Mouse (Mus musculus): ENCODE results near the gene Tbc1d7.

The Tbc1d7 gene

GRCm38 (mm10) chr13:43193932-43194331, 22.6 kb upstream of the Tbc1d7 start:
- no peak for DNase-seq (ENCODE audit: low read depth)

DNA sequence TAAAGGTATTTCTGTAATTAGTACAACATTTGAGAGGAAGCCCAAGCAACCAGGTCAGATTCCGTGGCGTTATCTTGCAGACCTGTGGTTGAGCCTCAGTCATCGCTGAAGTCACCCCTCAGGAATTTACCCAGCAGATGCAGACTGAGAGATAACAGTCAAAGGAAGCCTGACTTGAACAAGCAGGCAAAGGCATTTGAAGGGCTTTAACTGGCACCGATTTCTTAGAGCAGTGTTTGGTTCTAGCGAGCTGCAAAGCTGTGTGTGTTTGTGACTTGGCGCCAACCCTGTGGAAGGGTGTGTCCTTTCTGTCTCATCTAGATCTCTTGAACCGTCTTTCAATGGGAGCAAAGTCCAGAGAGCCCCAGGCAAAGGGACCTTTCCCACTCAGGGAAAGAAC, 22.0 kb upstream of the Tbc1d7 start:
- peak; percentile 48 for DNase-seq (ENCODE audit: low read depth)

DNA sequence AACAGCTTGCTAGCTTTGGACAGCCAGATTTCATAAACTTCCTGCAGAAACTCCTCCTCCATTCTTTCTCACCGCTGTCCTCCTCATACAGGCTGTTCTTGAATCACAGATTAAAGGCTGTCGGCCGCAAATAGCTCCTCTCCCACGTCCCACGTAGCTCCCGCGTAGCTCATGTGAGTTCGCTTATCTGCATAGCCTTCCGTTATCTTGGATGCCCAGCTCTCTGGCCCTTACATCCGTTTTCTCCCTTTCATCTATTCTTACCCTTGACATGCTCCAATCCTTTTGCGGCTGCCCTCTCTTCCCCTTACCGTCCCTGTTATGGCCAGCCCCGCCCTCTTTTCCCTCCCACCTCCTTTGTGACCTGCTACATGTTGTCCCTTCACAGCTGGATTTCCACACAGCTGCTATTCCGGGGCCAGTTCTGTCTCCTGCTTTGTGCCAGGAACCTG, 20.5 kb upstream of the Tbc1d7 start:
- DNase-seq (ENCODE audit: low read depth), result peak; percentile 57

GRCm38 (mm10) chr13:43191290-43191689, 20.0 kb upstream of the Tbc1d7 start:
- DNase-seq (ENCODE audit: low read depth), result no peak

DNA sequence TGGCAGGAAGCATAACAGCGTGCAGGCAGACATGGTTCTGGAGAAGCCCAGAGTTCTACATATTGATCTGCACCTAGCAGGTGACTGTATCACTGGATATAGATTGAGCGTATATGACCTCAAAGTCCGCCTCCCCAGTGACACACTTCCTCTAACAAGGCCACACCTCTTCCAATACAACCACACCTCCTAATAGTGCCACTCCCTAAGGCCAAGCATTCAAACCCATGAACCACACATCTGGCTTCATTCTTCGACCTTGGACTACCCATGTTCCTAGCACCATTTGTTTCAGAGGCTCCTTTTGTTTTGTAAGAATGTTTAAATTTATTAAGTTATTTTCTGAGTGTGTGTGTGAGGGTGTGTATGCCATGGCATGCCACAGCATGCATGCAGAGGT, 16.4 kb upstream of the Tbc1d7 start:
- DNase-seq (ENCODE audit: low read depth), result no peak

DNA sequence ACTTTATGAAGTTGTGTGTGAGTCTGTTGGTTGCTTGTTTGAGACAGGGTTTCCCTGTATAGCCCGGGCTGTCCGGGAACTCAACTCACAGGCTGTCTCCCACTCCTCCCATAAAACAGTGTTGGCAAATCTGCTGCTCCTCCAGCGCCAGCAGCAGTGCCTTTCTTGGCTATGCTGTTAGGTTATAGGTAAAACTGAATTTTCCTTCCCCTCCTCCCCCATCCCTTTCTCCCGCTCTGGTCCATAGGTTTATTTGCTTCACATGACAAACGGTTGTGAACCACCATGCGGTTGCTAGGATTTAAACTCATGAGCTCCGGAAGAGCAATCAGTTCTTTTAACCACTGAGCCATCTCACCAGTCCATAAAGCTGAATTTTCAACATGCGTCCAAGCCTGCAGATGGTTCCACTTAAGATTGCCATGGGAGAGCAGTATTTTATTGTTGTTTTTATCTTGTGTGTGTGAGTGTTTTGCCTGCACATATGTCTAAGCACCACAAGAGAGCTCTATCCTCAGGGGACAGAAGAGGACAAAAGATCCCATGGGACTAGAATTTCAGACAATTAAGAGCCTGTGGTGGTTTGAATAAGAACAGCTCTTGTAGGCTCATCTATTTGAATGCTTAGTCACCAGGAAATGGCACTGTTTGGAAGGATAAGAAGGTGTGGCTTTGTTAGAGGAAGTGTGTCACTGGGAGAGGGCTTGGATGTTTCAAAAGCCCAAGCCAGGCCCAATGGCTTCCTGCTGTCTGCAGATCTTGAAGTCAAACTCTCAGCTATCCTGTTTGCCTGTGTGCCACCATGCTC, 12.2 kb upstream of the Tbc1d7 start:
- DNase-seq (ENCODE audit: low read depth), result no peak

DNA sequence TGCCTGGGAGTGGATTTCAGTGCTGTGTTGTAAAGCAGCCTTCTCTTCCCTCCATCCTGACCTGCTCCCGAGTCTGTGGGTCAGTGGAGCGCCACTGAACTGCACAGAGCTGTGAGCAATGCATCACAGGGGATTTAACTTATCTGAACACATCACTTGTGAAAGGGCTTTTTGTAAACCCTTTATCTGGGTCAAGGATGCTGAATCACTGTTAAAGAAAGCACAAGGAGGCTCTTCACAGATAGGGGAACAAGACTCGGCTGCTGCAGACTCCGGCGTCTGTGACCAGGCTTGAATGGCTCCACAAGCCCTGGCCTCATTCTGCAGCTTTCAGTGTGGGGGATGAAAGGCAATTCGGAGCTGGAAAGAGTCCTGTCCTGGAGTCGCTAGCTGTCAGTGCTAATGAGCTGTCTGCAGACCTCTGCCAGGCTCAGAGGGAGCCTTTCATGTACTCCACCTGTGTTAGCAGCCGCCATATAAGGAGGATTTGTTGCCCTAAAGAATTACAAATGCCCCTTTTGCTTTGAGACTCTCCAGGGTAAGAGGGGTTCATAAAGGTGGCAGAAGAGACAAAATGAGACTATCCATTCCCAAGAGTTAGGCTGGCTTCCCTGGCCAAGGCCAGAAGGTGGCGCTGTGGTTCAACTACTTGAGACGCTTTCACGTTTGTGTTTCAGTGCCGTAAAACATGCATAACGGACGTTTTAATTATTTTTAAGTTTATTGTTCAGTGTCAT, 11.3 kb upstream of the Tbc1d7 start:
- DNase-seq (ENCODE audit: low read depth), result peak; percentile 93

GRCm38 (mm10) chr13:43181104-43181503, 9.8 kb upstream of the Tbc1d7 start:
- DNase-seq (ENCODE audit: low read depth), result no peak

DNA sequence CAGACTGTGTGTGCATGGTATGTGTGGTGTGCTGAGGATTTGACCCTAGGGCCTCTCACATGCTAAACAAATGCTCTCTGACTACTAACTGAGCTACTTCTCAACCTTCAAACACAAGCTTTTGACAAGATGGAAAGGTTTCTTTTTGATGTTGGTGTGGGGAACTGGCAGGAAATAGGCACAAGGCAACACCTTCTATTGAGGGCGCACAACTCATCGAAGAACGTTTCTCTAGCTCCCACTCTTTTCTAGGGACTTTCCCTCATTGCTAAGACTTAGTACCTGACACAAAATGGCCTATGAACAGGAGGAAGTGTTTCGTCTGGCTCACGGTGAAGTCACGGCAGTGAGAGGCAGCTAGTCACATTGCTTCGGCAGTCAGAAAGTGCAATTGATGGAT, 6.0 kb upstream of the Tbc1d7 start:
- peak; percentile 86 for DNase-seq (ENCODE audit: low read depth)

- DNase-seq (ENCODE audit: low read depth), result no peak
Measured at GRCm38 (mm10) chr13:43176676-43177075, 5.4 kb upstream of the Tbc1d7 start.

DNA sequence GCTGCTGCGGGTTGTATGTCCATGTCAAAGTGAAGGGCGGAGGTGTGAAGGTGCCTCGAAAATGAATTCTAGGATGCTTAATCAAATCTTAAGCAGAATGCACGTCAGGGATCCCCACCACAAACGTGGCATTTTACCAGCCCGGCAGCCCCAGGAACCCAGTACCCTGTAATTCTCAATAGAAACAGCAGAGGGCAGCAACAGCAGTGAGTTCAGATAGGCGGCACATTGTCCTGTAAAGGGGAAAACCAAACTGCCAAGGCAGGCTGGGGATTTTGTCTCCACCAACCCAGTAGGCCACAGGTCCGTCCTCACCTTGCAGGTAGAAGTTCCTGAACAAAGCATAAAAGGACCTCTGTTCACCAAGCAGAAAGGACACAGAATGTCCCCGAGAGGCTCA, 2.0 kb upstream of the Tbc1d7 start:
- DNase-seq (ENCODE audit: low read depth), result peak; percentile 94

- DNase-seq (ENCODE audit: low read depth), result peak; percentile 60
Measured at GRCm38 (mm10) chr13:43172036-43172713, 874 bp upstream of the Tbc1d7 start.

DNA sequence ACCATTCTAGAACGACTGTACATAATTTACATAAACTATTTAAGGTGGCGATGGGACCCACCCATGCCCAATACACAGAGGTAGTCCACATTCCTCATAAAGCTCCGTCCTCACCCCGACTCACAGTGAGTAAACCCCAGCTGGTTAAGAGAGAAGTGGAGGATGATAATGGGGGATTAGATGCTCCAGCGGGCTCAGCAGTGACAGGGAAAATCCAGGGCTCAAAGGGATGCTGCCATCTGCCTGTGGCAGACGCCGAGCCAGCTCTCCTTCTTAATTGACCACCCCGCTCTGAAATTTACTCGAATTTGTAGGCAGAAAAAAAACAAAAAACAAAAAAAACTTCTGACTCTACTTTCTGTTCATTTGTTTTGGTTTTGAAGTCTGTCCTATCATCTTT, 3.6 kb downstream of the Tbc1d7 start:
- DNase-seq (ENCODE audit: low read depth), result no peak

DNA sequence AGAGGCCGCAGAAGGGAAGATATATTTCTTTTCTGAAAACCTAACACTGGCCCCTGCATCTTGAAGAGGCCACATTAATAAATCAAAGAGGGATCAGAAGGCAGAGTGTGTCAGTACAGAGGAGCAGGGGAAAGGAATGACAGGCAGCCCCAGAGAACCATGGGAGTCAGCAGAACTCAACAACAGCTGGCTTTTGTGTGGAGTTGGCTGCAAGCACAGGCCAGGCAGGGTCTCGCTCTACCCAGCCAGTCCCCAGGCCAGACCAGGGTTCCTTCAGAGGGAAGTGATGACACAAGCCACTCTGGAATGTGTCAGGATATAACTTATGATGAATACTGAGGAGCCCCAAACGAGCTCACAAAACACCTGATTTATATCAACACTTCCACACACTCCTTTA, 11.9 kb downstream of the Tbc1d7 start:
- DNase-seq (ENCODE audit: low read depth), result no peak

DNA sequence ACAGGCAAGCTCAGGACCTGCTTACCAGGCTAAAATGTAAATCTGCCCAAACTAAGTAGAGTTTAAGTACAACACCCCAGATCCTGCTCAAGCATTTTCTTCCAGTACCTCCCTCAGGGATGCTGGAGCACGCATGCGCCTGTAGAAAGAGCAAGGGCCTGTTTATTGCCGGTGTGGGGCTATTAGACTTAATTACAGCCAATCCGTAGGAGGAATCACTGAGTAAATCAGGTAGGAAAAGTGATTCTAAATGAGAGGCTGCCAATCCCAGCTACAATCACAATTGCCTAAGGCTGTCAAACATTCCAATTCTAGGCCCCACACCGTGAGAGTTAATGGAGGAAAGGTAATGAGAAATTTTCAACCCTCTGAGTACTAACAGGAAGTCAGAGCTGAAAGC, 13.0 kb downstream of the Tbc1d7 start:
- no peak for DNase-seq (ENCODE audit: low read depth)

- no peak for DNase-seq (ENCODE audit: low read depth)
Measured at GRCm38 (mm10) chr13:43157370-43157769, 13.9 kb downstream of the Tbc1d7 start.

DNA sequence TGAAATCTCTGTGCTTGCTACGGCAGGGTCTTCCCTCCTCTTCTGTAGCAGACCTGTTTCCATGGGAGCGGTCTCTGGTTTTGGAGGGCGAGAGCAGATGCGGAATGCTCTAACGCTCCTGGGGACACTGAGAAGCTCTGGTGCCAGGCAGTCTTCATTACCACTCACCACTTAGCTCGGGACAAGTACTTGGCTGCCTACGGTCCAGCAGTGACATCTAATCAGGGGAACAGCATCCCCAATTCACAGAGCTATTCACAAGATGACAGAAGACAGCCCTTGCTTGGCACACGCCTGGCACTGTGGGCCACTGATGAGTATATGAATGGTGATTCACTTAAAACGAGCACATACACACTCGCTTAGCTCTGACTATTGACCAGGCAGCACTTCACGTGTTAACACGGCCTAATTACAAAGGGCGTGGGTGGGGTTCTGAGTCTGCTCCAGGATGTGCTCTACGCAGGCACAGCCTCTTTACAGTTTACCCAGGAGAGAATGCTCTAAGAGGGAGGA, 19.2 kb downstream of the Tbc1d7 start:
- no peak for DNase-seq (ENCODE audit: low read depth)

DNA sequence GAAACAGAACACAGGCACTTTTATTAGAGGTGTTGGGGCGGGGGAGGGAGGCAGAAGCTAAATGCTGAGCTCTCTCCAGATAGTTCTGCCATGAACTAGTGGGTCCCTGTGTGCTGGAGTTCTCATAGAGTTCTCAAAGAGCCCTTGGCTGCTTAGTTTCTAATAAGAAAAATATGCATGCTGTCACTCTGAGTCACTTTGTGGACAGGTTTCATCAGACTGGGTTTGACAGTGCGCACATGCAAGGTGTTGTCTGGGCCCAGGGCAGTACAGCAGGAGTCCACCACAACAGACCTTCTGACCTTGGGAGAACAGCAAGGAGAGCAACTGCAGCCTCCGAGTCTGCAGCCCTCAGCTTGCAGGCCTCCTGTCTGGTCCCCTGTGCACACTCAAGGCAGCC, 21.6 kb downstream of the Tbc1d7 start:
- DNase-seq (ENCODE audit: low read depth), result no peak

GRCm38 (mm10) chr13:43148692-43149091, 22.6 kb downstream of the Tbc1d7 start:
- no peak for DNase-seq (ENCODE audit: low read depth)

DNA sequence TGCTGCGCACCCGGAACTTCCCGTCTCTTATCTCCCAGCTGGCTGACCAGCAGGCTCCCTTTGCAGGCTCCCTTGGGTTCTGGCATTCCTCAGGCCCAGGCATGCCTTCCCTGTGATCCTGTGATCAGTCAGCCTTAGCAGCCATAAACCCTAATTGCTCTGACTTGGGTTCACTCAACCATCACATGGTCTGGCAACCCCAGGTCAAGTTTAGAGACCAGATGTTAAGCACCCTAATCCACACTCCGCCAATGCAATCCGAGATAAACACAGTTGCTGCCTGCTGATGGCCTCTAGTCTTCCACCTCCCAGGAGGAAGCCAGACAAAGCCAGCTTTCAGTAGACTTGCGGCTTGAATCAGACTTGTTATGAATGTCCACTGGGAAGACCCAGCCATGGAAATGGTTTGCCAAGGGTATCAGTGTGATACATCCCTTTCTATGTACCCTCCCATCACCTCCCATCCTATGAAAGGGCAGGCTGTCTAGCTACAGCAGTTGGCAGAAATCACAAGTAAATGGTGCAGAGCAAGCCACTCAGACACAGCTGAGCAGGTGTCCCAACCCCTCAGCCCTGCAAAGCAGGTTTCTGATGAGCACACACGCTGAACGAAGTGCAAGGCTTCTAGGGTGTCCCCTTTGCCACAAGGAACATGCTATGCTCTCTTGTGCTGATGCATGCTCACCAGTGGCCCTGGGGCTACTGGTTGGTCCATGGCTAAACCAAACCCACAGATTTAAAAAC, 24.6 kb downstream of the Tbc1d7 start:
- no peak for DNase-seq (ENCODE audit: low read depth)

DNA sequence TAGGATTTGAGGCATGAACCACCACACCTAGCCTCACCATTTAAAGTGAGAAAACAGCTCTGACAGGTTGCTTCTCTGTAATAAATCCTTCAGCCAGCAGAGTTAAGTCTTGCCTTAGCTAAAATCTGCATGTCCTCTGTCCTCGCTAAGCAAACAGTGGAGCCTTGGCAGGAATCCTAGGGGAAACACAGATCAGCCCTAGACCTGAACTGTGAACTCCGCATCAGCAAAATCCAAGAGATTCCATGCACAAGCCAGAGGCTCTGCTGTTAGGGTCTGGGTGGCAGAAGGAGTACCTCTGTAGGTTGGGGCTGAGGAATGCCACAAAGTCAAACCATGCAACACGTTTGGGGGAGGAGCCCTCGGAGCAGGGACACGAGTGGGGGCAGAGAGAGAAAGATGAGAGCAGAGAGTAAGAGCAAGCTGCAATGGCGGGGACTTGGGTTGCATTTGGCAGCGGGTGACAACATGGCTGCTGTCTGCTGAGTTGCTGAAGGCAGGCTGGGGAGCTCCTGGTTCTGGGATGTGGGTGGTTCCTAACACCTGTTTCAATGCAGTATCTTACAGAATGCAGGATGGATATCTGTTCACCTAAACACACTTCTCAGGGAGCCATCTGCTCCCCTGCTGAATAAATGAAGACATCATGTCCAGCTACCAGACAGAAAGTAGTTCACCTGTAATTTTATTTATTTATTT, 26.4 kb downstream of the Tbc1d7 start:
- no peak for DNase-seq (ENCODE audit: low read depth)

Data from induced T-regulatory cell, adult 2 months (primary cell).